Mouse (Mus musculus) megakaryocyte-erythroid progenitor cell, adult 5 weeks (primary cell): Measurements from ENCODE around the gene Ikzf3. TPM values are rescaled to one million over a fixed set of nuclear protein-coding genes. Genes with fewer than 3 reads are reported as not detected.

Source experiments
- polyA plus RNA-seq: library from polyadenylated mRNA; stranded (reverse); fragments of >175 nt; gene quantifications from 2 replicates; pipeline ENCODE4 v1.2.3, GENCODE M21; 2012

Ikzf3 gene
- polyA plus RNA-seq, result 0.79 and 0.83 TPM in 2 replicates

DNA sequence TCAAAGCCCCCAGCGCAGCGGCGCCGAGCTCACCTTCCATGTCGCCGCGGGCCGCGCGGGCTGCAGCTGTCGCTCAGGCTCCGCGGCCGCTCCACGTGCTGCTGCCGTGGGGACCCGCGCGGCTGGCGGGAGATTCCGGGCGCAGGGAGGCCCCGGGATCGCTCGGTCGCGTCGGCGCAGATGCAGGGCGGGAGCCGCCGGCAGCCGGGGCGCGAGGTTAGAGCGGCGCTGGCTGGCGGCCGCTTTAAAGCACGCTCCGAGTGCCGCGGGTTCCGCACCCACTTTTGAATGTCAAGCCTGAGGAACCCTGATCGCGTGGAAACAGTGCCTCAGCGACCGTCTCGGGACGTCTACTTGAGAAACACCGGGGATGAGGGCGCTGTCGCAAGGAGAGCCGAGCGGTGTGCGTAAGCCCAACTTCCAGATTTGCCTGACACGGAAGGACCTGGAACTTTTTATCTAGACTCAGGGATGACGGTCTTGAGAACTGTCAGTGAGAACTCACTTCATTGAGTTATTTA is at the start of gene Ikzf3:
TSS of gene Ikzf3 (minus strand) at position 321 of the 521 bp plus-strand sequence.

DNA sequence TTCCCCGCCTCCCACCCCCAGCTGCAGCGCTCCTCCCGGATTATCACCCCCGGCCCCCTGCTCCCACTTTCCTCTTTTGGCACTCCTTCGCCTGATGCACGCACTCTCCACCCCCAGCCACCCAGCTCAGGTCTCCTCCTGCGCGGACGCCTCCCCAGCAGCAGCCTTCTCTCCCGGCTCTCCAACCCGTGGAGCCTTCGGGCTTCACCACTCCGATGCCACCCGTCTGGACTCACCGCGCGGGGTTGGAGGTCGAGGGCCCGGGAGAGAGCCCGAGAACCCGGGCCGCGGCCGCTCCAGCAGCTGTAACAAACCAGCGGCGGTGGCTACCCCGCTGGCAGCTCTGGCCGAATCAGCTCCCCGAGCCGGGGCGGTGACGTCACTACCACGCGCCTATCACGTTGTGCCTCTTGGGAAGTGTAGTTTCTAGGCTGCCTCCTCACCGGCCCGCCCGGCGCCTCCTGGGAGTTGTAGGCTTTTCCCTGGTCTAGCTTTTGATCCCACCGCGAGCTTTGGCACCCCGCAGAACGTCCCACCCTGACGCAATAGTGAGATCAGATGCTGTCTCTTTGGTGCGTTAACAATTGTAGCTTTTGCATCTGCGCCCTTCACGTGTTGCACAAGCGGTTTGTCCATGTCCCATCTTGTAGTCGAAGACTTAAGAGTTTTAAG is 41.2 kb upstream of the Ikzf3 start, which contains the start of gene Ormdl3:
TSS of gene Ormdl3 (minus strand) at position 477 of the 672 bp plus-strand sequence.

DNA sequence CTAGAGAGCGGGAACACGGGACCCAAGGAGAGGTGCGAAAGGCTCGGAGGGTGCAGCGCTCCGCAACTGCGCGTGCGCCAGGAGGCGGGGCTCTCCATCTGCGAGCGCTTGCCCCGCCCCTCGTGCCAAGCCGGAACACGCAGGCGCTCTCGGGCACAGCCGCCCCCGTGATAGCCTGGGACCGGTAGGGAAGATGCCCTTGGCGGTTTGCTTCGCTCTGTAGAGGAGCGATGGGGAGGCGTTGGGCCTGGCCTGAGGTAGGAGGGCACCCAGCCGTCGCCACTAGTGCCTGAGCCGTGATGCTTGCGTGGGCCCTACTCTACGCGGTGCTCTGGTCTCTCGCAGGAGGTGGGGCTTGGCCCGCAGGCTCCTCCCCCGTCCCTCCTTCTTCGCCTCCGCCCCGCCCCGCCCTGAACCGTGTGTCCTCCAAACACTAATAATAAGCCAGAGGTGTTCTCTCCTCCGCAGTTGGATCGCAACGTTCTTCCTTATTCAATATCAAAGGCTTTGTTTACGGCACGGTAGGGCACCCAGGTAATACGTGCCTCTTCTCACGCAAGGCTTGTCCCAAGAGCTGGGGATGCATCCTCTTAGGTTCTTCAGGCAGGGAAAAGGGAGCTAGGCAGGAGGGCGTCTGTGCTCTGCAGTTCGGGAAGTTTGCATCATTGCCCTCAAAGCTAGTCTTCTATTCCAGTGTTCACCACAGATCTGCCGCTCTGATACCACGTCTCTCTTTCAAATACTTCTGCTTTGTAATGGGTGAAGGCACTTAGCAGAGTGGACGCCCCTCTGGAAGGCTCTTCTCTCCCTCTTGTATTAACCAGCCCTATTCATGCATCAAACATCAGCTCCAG is 5.4 kb upstream of the Ikzf3 start, which contains the start of gene Zpbp2:
TSS of gene Zpbp2 (plus strand) at position 123 of the 854 bp plus-strand sequence.

DNA sequence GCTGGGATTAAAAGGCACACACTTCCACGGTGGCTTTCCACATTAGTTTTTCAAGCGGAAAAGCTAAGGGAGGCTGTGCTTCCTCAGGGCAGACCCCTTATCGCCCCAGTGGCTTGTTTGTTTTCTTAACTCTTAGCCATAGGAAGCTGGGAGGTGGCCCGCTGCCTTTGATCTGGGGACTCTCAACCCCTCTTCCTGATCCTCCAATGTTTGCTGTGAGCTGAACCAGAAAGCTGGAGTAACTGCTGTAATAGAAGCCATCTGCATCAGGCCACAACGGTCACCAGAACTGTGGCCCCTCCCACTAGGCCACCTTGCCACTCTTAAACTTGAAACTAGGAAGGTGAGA is 99.6 kb downstream of the Ikzf3 start, which contains the start of gene Grb7:
TSS of gene Grb7 (plus strand) at position 182 of the 349 bp plus-strand sequence.

DNA sequence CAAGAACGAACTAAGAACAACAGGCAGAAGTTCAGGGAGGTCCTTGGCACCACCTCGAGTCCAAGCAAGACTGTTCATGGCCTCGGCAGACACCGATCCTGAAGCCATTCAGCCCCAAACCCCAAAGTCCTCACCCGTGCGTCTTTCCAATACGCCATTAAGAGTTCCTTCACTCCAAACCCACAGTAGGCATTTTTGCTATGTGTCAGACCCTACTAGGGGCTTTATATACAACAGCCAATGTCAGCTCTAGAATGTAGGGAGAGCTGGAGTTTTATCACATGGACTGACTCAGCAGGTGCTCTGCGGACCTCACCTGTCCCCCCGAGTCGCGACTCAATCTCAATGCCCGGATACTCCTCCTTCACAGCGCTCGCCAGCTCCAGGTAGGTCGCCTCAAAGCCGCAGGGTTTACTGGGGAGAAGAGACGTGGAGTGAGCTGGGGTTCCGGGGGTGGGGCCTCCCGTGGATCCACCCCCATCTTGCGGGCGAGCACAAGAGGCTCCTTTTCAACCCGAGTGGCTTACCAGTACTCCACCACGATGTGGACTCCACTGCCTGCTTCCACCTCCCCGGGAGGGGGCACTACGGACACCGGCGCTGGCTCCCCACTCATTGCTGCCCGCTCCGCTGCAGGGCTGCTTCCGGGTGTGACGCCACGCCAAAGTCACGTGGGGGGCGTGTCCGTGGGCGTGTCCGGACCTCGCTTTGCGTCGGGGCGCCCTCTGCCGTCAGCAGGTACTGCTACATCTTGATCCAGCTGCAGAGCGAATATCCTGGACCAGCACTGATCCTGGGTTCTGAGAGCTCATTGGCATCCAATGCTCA is 107.3 kb downstream of the Ikzf3 start, which contains the start of gene Mien1:
TSS of gene Mien1 (minus strand) at position 661 of the 828 bp plus-strand sequence.

Other genes starting within 250 kb of the Ikzf3 start
- gene Neurod2, start 216.4 kb downstream of the Ikzf3 start, polyA plus RNA-seq, result 0.04 TPM in 1 of 2 replicates, not detected in the other
- 0.09 TPM in 1 of 2 replicates, not detected in the other for gene Ppp1r1b, start 197.6 kb downstream of the Ikzf3 start, polyA plus RNA-seq
- 35.9 and 43.7 TPM in 2 replicates for gene Stard3, start 187.7 kb downstream of the Ikzf3 start, polyA plus RNA-seq
- 0.26 TPM in 1 of 2 replicates, not detected in the other for gene Tcap, start 162.2 kb downstream of the Ikzf3 start, polyA plus RNA-seq
- gene Pnmt, start 159.6 kb downstream of the Ikzf3 start, polyA plus RNA-seq, result not detected in 2 replicates
- 13.2 and 14.3 TPM in 2 replicates for gene Pgap3, start 145.5 kb downstream of the Ikzf3 start, polyA plus RNA-seq
- gene Erbb2, start 133.6 kb downstream of the Ikzf3 start, polyA plus RNA-seq, result not detected in 2 replicates
- gene Mien1, start 107.0 kb downstream of the Ikzf3 start, polyA plus RNA-seq, result 57.5 and 63.4 TPM in 2 replicates
- gene Grb7, start 99.6 kb downstream of the Ikzf3 start, polyA plus RNA-seq, result 0.75 and 2.6 TPM in 2 replicates
- 0.17 and 0.28 TPM in 2 replicates for gene Zpbp2, start 5.1 kb upstream of the Ikzf3 start, polyA plus RNA-seq
- gene Ormdl3, start 41.3 kb upstream of the Ikzf3 start, polyA plus RNA-seq, result 22.3 and 28.1 TPM in 2 replicates
- gene Lrrc3c, start 52.3 kb upstream of the Ikzf3 start, polyA plus RNA-seq, result 0.12 TPM in 1 of 2 replicates, not detected in the other
- not detected in 2 replicates for gene Gm12355, start 79.6 kb upstream of the Ikzf3 start, polyA plus RNA-seq
- gene Gsdma3, start 80.3 kb upstream of the Ikzf3 start, polyA plus RNA-seq, result not detected in 2 replicates
- gene Gsdma2, start 100.7 kb upstream of the Ikzf3 start, polyA plus RNA-seq, result not detected in 2 replicates
- gene Gsdma, start 118.3 kb upstream of the Ikzf3 start, polyA plus RNA-seq, result 0.05 TPM in 1 of 2 replicates, not detected in the other
- 145 and 178 TPM in 2 replicates for gene Psmd3, start 136.5 kb upstream of the Ikzf3 start, polyA plus RNA-seq
- gene Csf3, start 155.2 kb upstream of the Ikzf3 start, polyA plus RNA-seq, result 0.08 and 0.45 TPM in 2 replicates
- 92.5 and 107 TPM in 2 replicates for gene Med24, start 183.4 kb upstream of the Ikzf3 start, polyA plus RNA-seq
- gene Thra, start 194.6 kb upstream of the Ikzf3 start, polyA plus RNA-seq, result 76.8 and 81.3 TPM in 2 replicates
- gene Nr1d1, start 229.3 kb upstream of the Ikzf3 start, polyA plus RNA-seq, result 6.6 and 10.2 TPM in 2 replicates
- 72.9 and 73.6 TPM in 2 replicates for gene Msl1, start 249.5 kb upstream of the Ikzf3 start, polyA plus RNA-seq